9 mouse cellular contexts compared by ENCODE assay signal in the genomic region with DNA sequence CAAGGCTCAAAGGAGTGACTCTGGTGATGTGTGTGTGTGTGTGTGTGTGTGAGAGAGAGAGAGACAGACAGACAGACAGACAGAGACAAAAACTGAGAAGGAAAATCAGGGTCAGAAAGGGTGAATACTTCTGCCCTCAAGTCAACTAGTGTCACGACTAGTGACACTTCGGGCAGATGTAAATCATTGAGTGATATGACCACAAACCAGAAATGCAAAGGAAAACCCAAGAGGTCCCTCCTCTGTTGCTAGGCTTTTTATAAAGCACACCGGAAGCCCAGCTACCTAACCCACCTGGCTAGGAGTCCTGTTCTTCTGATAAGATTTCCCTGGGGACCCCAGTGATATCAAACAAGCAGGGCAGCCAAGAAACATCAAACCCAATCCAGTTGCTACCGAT. TPM values are rescaled to one million over a fixed set of nuclear protein-coding genes. Genes with fewer than 3 reads are reported as not detected.
DNase-seq lines count a peak whose midpoint lies in the region; ATAC-seq lines count a peak whose summit lies in the region.
"Had no signal": no experiment of that assay in that cellular context is flagged by ENCODE, and none has a peak within 500 bp of the region (broad histone marks: within the 10 kb centered on the region; RNA-seq: fewer than 3 reads in every experiment).

No protein-coding gene starts in this region.

- peaks cover 14% of the 10 kb centered on the region for H3K27me3 ChIP-seq in heart, embryonic 10.5 days (ENCODE audit: insufficient read depth, poor library complexity, severe bottlenecking)
- peaks cover 19% of the 10 kb centered on the region for H3K27me3 ChIP-seq in limb, embryonic 13.5 days
- no peaks in the 10 kb centered on the region for H3K27me3 ChIP-seq in splenic B cell, adult 2 months (ENCODE audit: control insufficient read depth, insufficient read depth, low read length, poor library complexity, severe bottlenecking)

- ATAC-seq in limb, embryonic 13.5 days (ENCODE audit: low FRiP score, low read depth): no peak

- peak overlapping the region; percentile 91; the same call in 1 of the 2 replicates for H3K27ac ChIP-seq in heart, embryonic 10.5 days
- no peak overlapping the region for H3K27ac ChIP-seq in limb, embryonic 13.5 days

- 67% methylated on average over 4 of the region's 4 CpGs for WGBS in heart, embryonic 10.5 days
- 75% methylated on average over 4 of the region's 4 CpGs for WGBS in limb, embryonic 13.5 days

- H3K4me1 ChIP-seq in heart, embryonic 10.5 days: peaks cover 86% of the 10 kb centered on the region
- peaks cover 23% of the 10 kb centered on the region for H3K4me1 ChIP-seq in limb, embryonic 13.5 days

- intact Hi-C loops in heart, postnatal 10 days (cut with DNase I): loop anchor here (5.0 kb wide), 1 partner anchor 52 kb away; no protein-coding TSS in a partner anchor

- peak overlapping the region; percentile 88 for H3K4me3 ChIP-seq in heart, embryonic 10.5 days
- peak overlapping the region; percentile 79; the same call in 1 of the 2 replicates for H3K4me3 ChIP-seq in limb, embryonic 13.5 days

- H3K9me3 ChIP-seq in heart, embryonic 10.5 days: no peaks in the 10 kb centered on the region
- no peaks in the 10 kb centered on the region for H3K9me3 ChIP-seq in limb, embryonic 13.5 days

- peak overlapping the region; percentile 88 for H3K4me2 ChIP-seq in limb, embryonic 13.5 days (replicated peaks)

- no peaks in the 10 kb centered on the region for H3K36me3 ChIP-seq in heart, embryonic 10.5 days
- no peaks in the 10 kb centered on the region for H3K36me3 ChIP-seq in limb, embryonic 13.5 days
- peaks cover 2% of the 10 kb centered on the region; the same call in 1 of the 2 replicates for H3K36me3 ChIP-seq in splenic B cell, adult 2 months (ENCODE audit: control insufficient read depth, insufficient read depth, low read length, poor library complexity, severe bottlenecking)

- H3K9ac ChIP-seq in limb, embryonic 13.5 days: peak overlapping the region; percentile 74; the same call in 1 of the 2 replicates

- no peak for DNase-seq in heart, embryonic 10.5 days (ENCODE audit: low spot score)
- DNase-seq in heart, postnatal 10 days: no peak
- DNase-seq in spleen, postnatal 36 days (ENCODE audit: low spot score in 2 of 2): peak; percentile 44 to 63
- no peak for DNase-seq in spleen, adult 18-20 months
- DNase-seq in splenic B cell, adult 2 months (ENCODE audit: low read depth, low spot score): peak; percentile 61
- no peak for DNase-seq in cerebellum, adult 11-12 months
- DNase-seq in cerebellum, adult 8-10 months: no peak
- DNase-seq: cerebellum, postnatal 14 days had no signal

RNA-seq across cellular contexts. Expression of a gene that starts 2.3 kb away (rescaled TPM):
- 33.0 and 48.0 TPM in 2 replicates for polyA plus RNA-seq in heart, embryonic 10.5 days (2016; fragmentation: Nextera tagmentation; extraction: Ambion mirVana)
- 10 to 100 TPM; 22.3 to 25.1 TPM for total RNA-seq in heart, postnatal 10 days (2021)
- 20.5 and 25.3 TPM in 2 replicates for polyA plus RNA-seq in limb, embryonic 13.5 days (2015; fragmentation: Nextera tagmentation; extraction: Ambion mirVana)

RNA-seq across cellular contexts. Expression of a gene that starts 30.6 kb away (rescaled TPM):
- polyA plus RNA-seq in heart, embryonic 10.5 days (2016; fragmentation: Nextera tagmentation; extraction: Ambion mirVana): not detected in 2 replicates
- total RNA-seq in heart, postnatal 10 days (2021): not detected
- not detected in 2 replicates for polyA plus RNA-seq in limb, embryonic 13.5 days (2015; fragmentation: Nextera tagmentation; extraction: Ambion mirVana)

Comparison
In these comparisons a context has a peak if more than half of its experiments do, and no peak if none do; other contexts are left out.
1. DNase-seq: peak in spleen, postnatal 36 days (2 of 2) and splenic B cell, adult 2 months (single experiment); none in heart, embryonic 10.5 days (single experiment), heart, postnatal 10 days (0 of 2), spleen, adult 18-20 months (0 of 2), cerebellum, adult 11-12 months (single experiment) and cerebellum, adult 8-10 months (single experiment).